Mouse (Mus musculus) common myeloid progenitor, adult 5-6 weeks (primary cell): Measurements from ENCODE around the gene Pex12. TPM values are rescaled to one million over a fixed set of nuclear protein-coding genes. Genes with fewer than 3 reads are reported as not detected.
"Not testable (repeated sequence)": the region's sequence is repeated elsewhere in the genome, so short reads cannot be mapped to it uniquely, and the experiment has no call there.

Experiments used
- ATAC-seq: replicated peaks from 2 replicates; pipeline ENCODE4 v1.8.0; 2016; ENCODE audit warnings: low read depth, mild to moderate bottlenecking, moderate TSS enrichment, inconsistent platforms; ENCODE audit not compliant: poor library complexity, severe bottlenecking
- total RNA-seq: library from RNA; stranded (forward); fragments of 200-1000, 187-1606 nt; gene quantifications from 2 replicates; pipeline ENCODE4 v1.2.3, GENCODE M21; 2017

Gene Pex12
- total RNA-seq, 1 experiment from 2014 or later = 11.5 TPM

- no peak for ATAC-seq
Measured at GRCm38 (mm10) chr11:83289633-83290032, 12.8 kb downstream of the Pex12 start.

- no peak for ATAC-seq
Measured at GRCm38 (mm10) chr11:83289036-83289435, 13.3 kb downstream of the Pex12 start.

- ATAC-seq = peak; percentile 71
Measured at GRCm38 (mm10) chr11:83286566-83286965, 15.8 kb downstream of the Pex12 start, which contains the start of gene Slfn14. Gene Slfn14 (minus strand): TSS chr11:83286726.

- ATAC-seq = no peak
Measured at GRCm38 (mm10) chr11:83285627-83286026, 16.8 kb downstream of the Pex12 start.

GRCm38 (mm10) chr11:83282084-83282483 is 20.3 kb downstream of the Pex12 start:
- ATAC-seq = no peak

- ATAC-seq = no peak
Measured at GRCm38 (mm10) chr11:83279691-83280090, 22.7 kb downstream of the Pex12 start.

- no peak for ATAC-seq
Measured at GRCm38 (mm10) chr11:83279024-83279423, 23.4 kb downstream of the Pex12 start.

- ATAC-seq = no peak
Measured at GRCm38 (mm10) chr11:83276251-83276650, 26.1 kb downstream of the Pex12 start.

GRCm38 (mm10) chr11:83271951-83272843 is 30.2 kb downstream of the Pex12 start:
- ATAC-seq = peak; percentile 45

- peak; percentile 73 for ATAC-seq
Measured at GRCm38 (mm10) chr11:83271151-83271950, 31.0 kb downstream of the Pex12 start.

- peak; percentile 12; the same call in 1 of the 2 replicates for ATAC-seq
Measured at GRCm38 (mm10) chr11:83270842-83271150, 31.6 kb downstream of the Pex12 start.

GRCm38 (mm10) chr11:83263146-83263545 is 39.2 kb downstream of the Pex12 start:
- peak; percentile 83 for ATAC-seq

GRCm38 (mm10) chr11:83262673-83263072 is 39.7 kb downstream of the Pex12 start:
- ATAC-seq = 0 out of 2 replicates have a peak, but pooled peaks have one; percentile 22

- ATAC-seq = not testable (repeated sequence)
Measured at GRCm38 (mm10) chr11:83257211-83257610, 45.2 kb downstream of the Pex12 start.

Other genes with a start within 250 kb of the Pex12 start
- gene Slfn2, start 237.5 kb downstream of the Pex12 start, total RNA-seq = 10.6 and 14.9 TPM in 2 replicates
- not detected in 2 replicates for gene Slfn1, start 185.7 kb downstream of the Pex12 start, total RNA-seq
- 1.7 and 2.4 TPM in 2 replicates for gene Slfn4, start 127.4 kb downstream of the Pex12 start, total RNA-seq
- 34.7 and 39.6 TPM in 2 replicates for gene Slfn3, start 111.3 kb downstream of the Pex12 start, total RNA-seq
- gene Slfn14, start 15.9 kb downstream of the Pex12 start, total RNA-seq = 0.05 TPM in 1 of 2 replicates, not detected in the other
- gene Ap2b1, start 3.6 kb downstream of the Pex12 start, total RNA-seq = 51.7 and 80.9 TPM in 2 replicates
- not detected in 2 replicates for gene Rasl10b, start 106.6 kb upstream of the Pex12 start, total RNA-seq
- gene Gas2l2, start 126.9 kb upstream of the Pex12 start, total RNA-seq = not detected in 2 replicates
- 4.6 and 9.0 TPM in 2 replicates for gene 1700020L24Rik, start 135.1 kb upstream of the Pex12 start, total RNA-seq
- 0.37 and 0.92 TPM in 2 replicates for gene Mmp28, start 160.5 kb upstream of the Pex12 start, total RNA-seq
- 41.6 and 73.3 TPM in 2 replicates for gene Taf15, start 170.5 kb upstream of the Pex12 start, total RNA-seq
- gene Heatr9, start 219.6 kb upstream of the Pex12 start, total RNA-seq = not detected in 2 replicates
- 2.1 and 6.3 TPM in 2 replicates for gene Ccl5, start 227.9 kb upstream of the Pex12 start, total RNA-seq